Mouse (Mus musculus): Measurements from ENCODE around the gene Kif17. TPM values are rescaled to one million over a fixed set of nuclear protein-coding genes. Genes with fewer than 3 reads are reported as not detected.

The Kif17 gene
- polyA plus RNA-seq, 1 experiment from 2014 or later, result 0.79 TPM

DNA sequence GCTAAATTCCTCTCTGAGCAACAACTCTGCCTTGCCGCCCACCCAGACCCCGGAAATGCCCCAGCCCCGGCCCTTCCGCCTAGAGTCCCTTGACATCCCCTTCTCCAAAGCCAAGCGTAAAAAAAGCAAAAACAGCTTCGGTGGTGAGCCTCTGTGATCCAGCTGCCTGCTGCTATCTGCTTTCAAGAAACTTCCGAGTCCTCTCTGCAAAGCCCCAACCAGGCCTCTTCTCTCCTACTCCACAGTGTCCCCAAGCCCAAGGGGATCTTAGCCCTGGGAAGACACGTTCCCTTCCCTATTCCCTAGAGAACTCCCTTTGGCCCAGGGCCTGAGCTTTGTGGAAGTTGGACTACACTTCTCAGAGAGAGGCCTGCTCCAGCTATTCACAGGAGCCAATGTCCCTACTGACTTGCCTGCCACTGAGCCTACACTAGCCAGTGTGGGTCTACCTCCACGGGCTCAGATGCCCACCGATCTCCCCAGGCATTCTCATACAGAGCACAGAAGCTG is 51.1 kb downstream of the Kif17 start:
- Histone ChIP-seq H3K9ac (no peak overlapping the region), H3K36me3 (no peaks in the 10 kb centered on the region), H3K4me2 (no peak overlapping the region), H3K27ac (replicated peaks) (no peak overlapping the region), H3K27me3 (replicated peaks) (peaks cover 8% of the 10 kb centered on the region; the same call in 1 of the 2 replicates), H3K4me1 (peaks cover 21% of the 10 kb centered on the region), H3K9me3 (no peaks in the 10 kb centered on the region; the same call in 1 of the 2 replicates), H3K4me3 (no peak overlapping the region)
- WGBS, result 73% methylated on average over 10 of the region's 10 CpGs
- ATAC-seq (ENCODE audit: extremely low read depth, insufficient number of reproducible peaks, low FRiP score, low TSS enrichment), result no peak

DNA sequence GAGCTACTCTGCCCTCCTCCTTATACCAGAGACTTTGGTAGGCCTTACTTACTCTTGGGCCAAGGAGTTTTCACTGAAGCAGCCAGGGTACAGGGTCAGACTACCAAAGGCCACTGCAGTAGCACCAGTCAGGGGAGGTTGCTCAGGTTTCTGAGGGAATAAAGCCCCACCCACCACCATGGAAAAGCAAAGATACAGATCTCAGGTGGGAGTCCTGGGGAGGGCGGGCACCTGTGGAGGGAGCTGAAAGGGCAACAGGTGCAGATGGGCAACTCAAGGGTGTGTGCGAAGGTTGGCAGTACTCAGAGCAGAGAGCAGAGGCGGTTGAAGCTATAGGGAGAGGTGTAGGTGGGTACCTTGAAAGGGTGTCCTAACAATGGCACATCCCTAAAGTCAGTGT is 52.8 kb downstream of the Kif17 start:
- peak overlapping the region; percentile 94; the same call in 1 of the 2 replicates for H3K4me2 ChIP-seq
- 87% methylated on average over 3 of the region's 3 CpGs for WGBS
- no peaks in the 10 kb centered on the region; the same call in 1 of the 2 replicates for H3K9me3 ChIP-seq
- ATAC-seq (ENCODE audit: extremely low read depth, insufficient number of reproducible peaks, low FRiP score, low TSS enrichment), result no peak
- peak overlapping the region; percentile 89; the same call in 1 of the 2 replicates for H3K9ac ChIP-seq
- no peak overlapping the region for H3K4me3 ChIP-seq
- H3K27me3 ChIP-seq (replicated peaks), result peaks cover 7% of the 10 kb centered on the region; the same call in 1 of the 2 replicates
- H3K4me1 ChIP-seq, result peaks cover 21% of the 10 kb centered on the region
- H3K27ac ChIP-seq (replicated peaks), result no peak overlapping the region
- H3K36me3 ChIP-seq, result peaks cover 15% of the 10 kb centered on the region

DNA sequence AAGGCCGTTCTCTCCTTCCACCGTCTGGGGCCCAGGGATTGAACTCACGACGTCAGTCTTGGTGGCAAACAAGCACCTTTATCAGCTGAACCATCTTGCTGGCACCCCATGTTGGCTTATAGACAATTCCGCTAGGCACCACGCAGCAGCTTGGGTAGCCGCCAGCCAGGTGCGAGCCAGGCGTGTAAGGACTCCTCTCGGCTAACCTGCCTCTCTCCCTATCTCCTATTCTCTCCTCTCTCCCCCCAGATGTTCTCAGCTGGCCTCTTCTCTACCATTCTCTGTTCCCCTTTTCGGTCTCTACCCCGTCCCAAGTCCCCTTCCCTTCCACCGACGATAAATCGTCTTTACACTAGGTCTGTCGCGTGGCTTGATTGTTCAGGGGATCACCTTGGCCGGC is 53.5 kb downstream of the Kif17 start:
- 0 out of 2 replicates have a peak, but pooled peaks cover under 1% of the 10 kb centered on the region for H3K27me3 ChIP-seq (replicated peaks)
- peak overlapping the region; percentile 89 for H3K9ac ChIP-seq
- WGBS, result 19% methylated on average over 18 of the region's 18 CpGs
- H3K4me1 ChIP-seq, result peaks cover 21% of the 10 kb centered on the region
- peak overlapping the region; percentile 94 for H3K4me2 ChIP-seq
- no peak for ATAC-seq (ENCODE audit: extremely low read depth, insufficient number of reproducible peaks, low FRiP score, low TSS enrichment)
- H3K27ac ChIP-seq (replicated peaks), result peak overlapping the region; percentile 78
- peak overlapping the region; percentile 97 for H3K4me3 ChIP-seq
- H3K9me3 ChIP-seq, result no peaks in the 10 kb centered on the region; the same call in 1 of the 2 replicates
- H3K36me3 ChIP-seq, result peaks cover 20% of the 10 kb centered on the region

DNA sequence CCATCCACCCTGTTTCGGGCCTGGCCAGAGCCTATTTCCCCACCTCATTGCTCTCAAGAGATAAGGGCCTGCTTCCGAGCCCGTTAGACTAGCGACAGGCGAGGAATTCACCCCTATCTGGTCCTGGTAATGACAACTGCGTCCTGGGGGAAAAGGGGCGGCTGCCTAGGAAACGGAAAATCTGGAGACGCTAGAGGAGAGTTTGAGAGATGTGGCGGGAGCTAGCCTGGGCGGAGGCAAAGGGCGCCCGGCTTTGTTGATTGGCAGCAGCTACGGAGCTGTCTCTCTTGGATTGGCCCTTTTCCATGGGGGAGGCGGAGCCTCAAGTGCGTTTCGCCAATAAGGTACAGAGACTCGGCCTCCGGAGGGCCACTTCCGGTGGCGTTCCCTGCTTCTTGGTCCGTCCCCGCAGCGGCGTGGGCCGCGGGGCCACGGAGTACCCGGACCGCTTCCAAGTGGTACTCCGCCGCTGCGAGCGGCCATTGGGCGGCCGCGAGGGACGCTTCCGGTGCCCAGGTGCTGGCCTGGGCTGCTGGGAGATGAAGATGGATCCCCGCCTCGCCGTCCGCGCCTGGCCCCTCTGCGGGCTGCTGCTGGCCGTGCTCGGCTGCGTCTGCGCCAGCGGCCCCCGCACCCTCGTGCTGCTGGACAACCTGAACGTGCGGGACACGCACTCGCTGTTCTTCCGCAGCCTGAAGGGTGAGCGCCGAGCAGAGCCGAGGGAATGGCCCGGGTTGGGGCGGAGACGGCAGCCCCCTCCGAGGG is 54.3 kb downstream of the Kif17 start, which contains the start of gene Ddost:
Gene Ddost (plus strand): TSS at position 391 of the 765 bp plus-strand sequence.
- H3K9ac ChIP-seq, result peak within 1 kb of the TSS; percentile 96
- peak within 1 kb of the TSS; percentile 94 for H3K4me2 ChIP-seq
- H3K9me3 ChIP-seq, result no peaks in the 10 kb centered on the region; the same call in 1 of the 2 replicates
- H3K27ac ChIP-seq (replicated peaks), result peak within 1 kb of the TSS; percentile 78
- peaks cover 28% of the 10 kb centered on the region for H3K36me3 ChIP-seq
- ATAC-seq (ENCODE audit: extremely low read depth, insufficient number of reproducible peaks, low FRiP score, low TSS enrichment), result peak; percentile 95
- no peaks in the 10 kb centered on the region for H3K27me3 ChIP-seq (replicated peaks)
- peak within 1 kb of the TSS; percentile 97 for H3K4me3 ChIP-seq
- peaks cover 21% of the 10 kb centered on the region for H3K4me1 ChIP-seq
- under 1% methylated on average over 64 of the region's 64 CpGs for WGBS

DNA sequence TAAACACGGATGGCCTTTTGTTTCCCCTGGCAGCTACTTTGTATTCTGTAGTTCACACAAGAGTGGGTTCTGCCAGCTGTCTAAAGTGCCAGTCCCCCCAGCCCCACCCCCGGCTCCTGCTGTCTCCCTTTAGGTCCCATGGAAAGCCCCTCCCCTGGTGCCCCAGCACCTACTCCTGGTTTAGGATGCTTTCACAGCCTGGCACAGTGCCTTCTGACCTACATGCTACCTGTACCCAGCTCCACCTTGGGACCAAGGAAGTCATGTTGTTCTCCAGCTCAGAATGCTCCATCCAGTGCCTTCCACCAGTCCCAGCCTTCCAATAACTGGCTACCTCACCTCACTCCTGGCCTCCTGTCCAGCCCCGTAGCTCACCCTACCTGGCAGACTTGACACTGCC is 56.8 kb downstream of the Kif17 start:
- H3K27me3 ChIP-seq (replicated peaks), result no peaks in the 10 kb centered on the region
- ATAC-seq (ENCODE audit: extremely low read depth, insufficient number of reproducible peaks, low FRiP score, low TSS enrichment), result no peak
- no peaks in the 10 kb centered on the region for H3K9me3 ChIP-seq
- WGBS, result 86% methylated on average over 3 of the region's 3 CpGs
- H3K4me3 ChIP-seq, result no peak overlapping the region
- H3K9ac ChIP-seq, result no peak overlapping the region
- peaks cover 52% of the 10 kb centered on the region for H3K36me3 ChIP-seq
- H3K4me2 ChIP-seq, result no peak overlapping the region
- H3K4me1 ChIP-seq, result peaks cover 21% of the 10 kb centered on the region
- no peak overlapping the region for H3K27ac ChIP-seq (replicated peaks)

DNA sequence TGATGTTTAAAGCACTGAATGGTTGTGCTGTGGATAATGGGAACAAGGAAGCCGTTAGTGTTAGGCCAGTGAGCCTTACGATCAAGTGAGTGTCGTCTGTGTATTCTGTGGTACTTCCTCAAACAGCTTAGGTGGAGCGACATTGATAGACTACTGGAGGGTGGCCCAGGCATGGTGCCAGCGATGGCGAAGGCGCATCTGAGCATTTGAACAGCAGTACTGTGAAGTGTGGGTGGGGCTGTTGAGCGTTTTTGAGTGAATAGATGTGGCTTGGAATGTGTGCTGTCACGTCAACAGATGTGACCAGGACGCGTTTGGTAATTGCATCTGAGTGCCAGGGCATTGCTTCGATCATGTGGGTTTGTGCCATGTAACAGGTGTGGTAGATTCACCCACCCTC is 57.5 kb downstream of the Kif17 start:
- Histone ChIP-seq H3K4me1 (peaks cover 21% of the 10 kb centered on the region), H3K4me2 (no peak overlapping the region), H3K36me3 (peaks cover 59% of the 10 kb centered on the region), H3K9ac (no peak overlapping the region), H3K4me3 (no peak overlapping the region), H3K9me3 (no peaks in the 10 kb centered on the region), H3K27ac (replicated peaks) (no peak overlapping the region), H3K27me3 (replicated peaks) (no peaks in the 10 kb centered on the region)
- ATAC-seq (ENCODE audit: extremely low read depth, insufficient number of reproducible peaks, low FRiP score, low TSS enrichment), result no peak
- 83% methylated on average over 12 of the region's 12 CpGs for WGBS

DNA sequence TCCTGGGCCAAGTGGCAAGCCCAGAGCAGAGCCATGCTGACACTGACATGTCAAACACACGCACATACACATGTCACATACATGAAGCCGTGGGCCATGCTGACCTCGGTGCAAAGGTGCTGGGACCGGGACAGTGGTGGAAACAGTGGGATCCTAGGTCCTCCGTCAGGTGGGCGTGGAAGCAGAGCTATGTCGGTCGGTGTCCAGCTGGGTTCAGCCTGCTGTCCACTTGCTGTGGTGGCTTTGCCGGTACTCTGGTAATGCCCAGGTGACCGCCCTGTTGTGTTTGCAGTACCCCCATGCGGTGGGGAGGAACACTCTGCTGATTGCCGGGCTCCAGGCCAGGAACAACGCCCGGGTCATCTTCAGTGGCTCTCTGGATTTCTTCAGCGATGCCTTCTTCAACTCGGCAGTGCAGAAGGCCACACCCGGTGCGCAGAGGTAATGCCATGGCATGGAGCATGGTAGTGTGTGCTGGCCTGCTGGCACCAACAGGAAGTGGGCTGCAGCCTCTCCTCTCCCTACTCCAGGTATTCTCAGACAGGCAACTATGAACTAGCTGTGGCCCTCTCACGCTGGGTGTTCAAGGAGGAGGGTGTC is 60.2 kb downstream of the Kif17 start:
- H3K4me1 ChIP-seq, result peaks cover 6% of the 10 kb centered on the region
- no peaks in the 10 kb centered on the region for H3K27me3 ChIP-seq (replicated peaks)
- no peak overlapping the region for H3K4me2 ChIP-seq
- H3K36me3 ChIP-seq, result peaks cover 86% of the 10 kb centered on the region
- no peak for ATAC-seq (ENCODE audit: extremely low read depth, insufficient number of reproducible peaks, low FRiP score, low TSS enrichment)
- no peak overlapping the region for H3K4me3 ChIP-seq
- H3K9ac ChIP-seq, result no peak overlapping the region
- H3K27ac ChIP-seq (replicated peaks), result no peak overlapping the region
- no peaks in the 10 kb centered on the region for H3K9me3 ChIP-seq
- 89% methylated on average over 19 of the region's 19 CpGs for WGBS

DNA sequence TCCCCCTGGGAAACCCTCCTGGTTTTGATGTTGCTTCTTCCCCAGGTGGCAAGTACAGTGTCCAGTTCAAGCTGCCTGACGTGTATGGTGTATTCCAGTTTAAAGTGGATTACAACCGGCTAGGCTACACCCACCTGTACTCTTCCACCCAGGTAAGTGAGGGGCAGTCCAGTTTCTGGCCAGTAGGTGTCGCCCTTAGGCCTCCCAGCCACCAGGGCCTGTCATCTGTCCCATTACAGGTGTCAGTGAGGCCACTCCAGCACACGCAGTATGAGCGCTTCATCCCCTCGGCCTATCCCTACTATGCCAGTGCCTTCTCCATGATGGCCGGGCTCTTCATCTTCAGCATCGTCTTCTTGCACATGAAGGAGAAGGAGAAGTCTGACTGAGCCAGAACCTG is 61.4 kb downstream of the Kif17 start:
- Histone ChIP-seq H3K36me3 (peaks cover 97% of the 10 kb centered on the region), H3K4me2 (no peak overlapping the region), H3K4me3 (no peak overlapping the region), H3K27ac (replicated peaks) (no peak overlapping the region), H3K9me3 (no peaks in the 10 kb centered on the region), H3K27me3 (replicated peaks) (no peaks in the 10 kb centered on the region), H3K4me1 (no peaks in the 10 kb centered on the region), H3K9ac (no peak overlapping the region)
- 61% methylated on average over 8 of the region's 8 CpGs for WGBS
- no peak for ATAC-seq (ENCODE audit: extremely low read depth, insufficient number of reproducible peaks, low FRiP score, low TSS enrichment)

DNA sequence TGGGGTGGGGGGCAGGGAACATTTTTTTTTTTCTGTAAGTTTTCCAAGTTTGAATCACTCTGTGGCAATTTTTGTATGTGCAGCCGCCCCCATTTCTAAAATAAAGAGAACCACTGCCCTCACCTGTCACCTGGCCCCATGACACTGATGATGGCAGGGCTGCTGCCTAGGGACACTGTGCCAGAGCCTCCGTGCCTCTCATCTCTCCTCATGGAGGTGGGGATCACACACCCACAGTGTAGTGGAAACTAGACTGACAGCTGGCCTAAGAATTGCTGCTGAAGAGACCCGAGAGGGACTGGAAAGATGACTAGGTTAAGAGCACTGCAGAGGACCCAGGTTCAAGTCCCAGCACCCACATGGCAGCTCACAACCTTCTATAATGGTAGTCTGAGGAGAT is 61.9 kb downstream of the Kif17 start:
- 88% methylated on average over 3 of the region's 3 CpGs for WGBS
- no peak for ATAC-seq (ENCODE audit: extremely low read depth, insufficient number of reproducible peaks, low FRiP score, low TSS enrichment)
- Histone ChIP-seq H3K4me2 (no peak overlapping the region), H3K27me3 (replicated peaks) (no peaks in the 10 kb centered on the region), H3K36me3 (peaks cover 97% of the 10 kb centered on the region), H3K9me3 (no peaks in the 10 kb centered on the region), H3K4me1 (no peaks in the 10 kb centered on the region), H3K4me3 (no peak overlapping the region), H3K27ac (replicated peaks) (no peak overlapping the region), H3K9ac (no peak overlapping the region)

DNA sequence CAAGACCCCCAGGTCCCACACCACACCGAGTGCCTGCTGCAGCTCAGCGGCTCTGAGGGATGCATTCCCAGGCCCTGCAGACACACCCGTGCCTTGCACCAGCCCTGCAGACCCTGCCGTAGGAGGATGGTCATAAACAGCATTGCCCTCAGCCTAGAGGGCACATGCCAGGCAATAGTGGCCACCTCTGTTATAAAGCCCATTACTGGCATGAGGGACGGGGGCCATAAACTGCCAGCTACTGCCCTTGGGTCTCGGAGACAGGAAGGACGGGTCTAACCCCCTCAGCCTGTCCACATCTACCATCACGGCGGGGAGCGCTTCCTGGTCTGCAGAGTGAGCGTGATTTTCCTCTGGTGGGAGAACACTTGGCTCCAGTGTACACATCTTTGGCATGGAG is 62.8 kb downstream of the Kif17 start:
- no peak overlapping the region for H3K4me2 ChIP-seq
- H3K9ac ChIP-seq, result no peak overlapping the region
- H3K27ac ChIP-seq (replicated peaks), result no peak overlapping the region
- H3K4me1 ChIP-seq, result no peaks in the 10 kb centered on the region
- 88% methylated on average over 11 of the region's 11 CpGs for WGBS
- H3K36me3 ChIP-seq, result peaks cover 97% of the 10 kb centered on the region
- ATAC-seq (ENCODE audit: extremely low read depth, insufficient number of reproducible peaks, low FRiP score, low TSS enrichment), result no peak
- no peaks in the 10 kb centered on the region for H3K9me3 ChIP-seq
- H3K27me3 ChIP-seq (replicated peaks), result no peaks in the 10 kb centered on the region
- H3K4me3 ChIP-seq, result no peak overlapping the region

DNA sequence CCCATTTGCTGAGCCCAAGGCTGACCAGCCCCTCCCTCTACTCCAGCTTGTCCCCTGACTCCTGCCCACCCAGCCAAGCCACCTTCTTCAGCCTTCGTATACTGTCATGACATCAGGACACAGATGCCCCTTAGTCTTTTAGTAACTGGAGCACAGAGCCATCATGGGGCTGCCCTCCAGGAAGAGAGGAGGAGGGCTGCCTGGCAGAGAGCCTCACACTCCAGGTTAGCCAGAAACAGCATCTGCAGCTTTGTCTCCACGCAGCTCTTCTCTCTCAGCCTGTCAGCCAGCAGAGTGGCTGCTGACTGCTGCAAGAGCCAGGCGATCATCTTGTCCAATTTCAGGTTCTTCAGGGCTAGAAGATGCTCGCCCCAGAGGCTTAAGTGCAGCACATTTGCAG is 63.6 kb downstream of the Kif17 start:
- WGBS, result 87% methylated on average over 4 of the region's 4 CpGs
- Histone ChIP-seq H3K4me1 (no peaks in the 10 kb centered on the region; the same call in 1 of the 2 replicates), H3K4me3 (no peak overlapping the region), H3K27ac (replicated peaks) (no peak overlapping the region), H3K27me3 (replicated peaks) (no peaks in the 10 kb centered on the region), H3K9me3 (no peaks in the 10 kb centered on the region), H3K9ac (no peak overlapping the region), H3K4me2 (no peak overlapping the region), H3K36me3 (peaks cover 92% of the 10 kb centered on the region)
- ATAC-seq (ENCODE audit: extremely low read depth, insufficient number of reproducible peaks, low FRiP score, low TSS enrichment), result no peak

All from heart, embryonic 13.5 days (tissue).